In genomic region chr3:37597200-37597599, GRCm38 (mm10) we compare ENCODE assay signal across 26 mouse cellular contexts. TPM values are rescaled to one million over a fixed set of nuclear protein-coding genes. Genes with fewer than 3 reads are reported as not detected.
A peak's percentile ranks its signal among the peaks of the same experiment; 100 is the strongest.
DNase-seq lines count a peak whose midpoint lies in the region; ATAC-seq and TF ChIP-seq lines count a peak whose summit lies in the region.
"Had no signal": no experiment of that assay in that cellular context is flagged by ENCODE, and none has a peak within 500 bp of the region (broad histone marks: within the 10 kb centered on the region; RNA-seq: fewer than 3 reads in every experiment).

No protein-coding gene starts in this region.

- no peaks in the 10 kb centered on the region for H3K9me3 ChIP-seq in liver, embryonic 12.5 days (replicated peaks)
- no peaks in the 10 kb centered on the region for H3K9me3 ChIP-seq in liver, embryonic 11.5 days (ENCODE audit: control insufficient read depth, low read length)
- H3K9me3 ChIP-seq in embryonic facial prominence, embryonic 14.5 days (ENCODE audit: control insufficient read depth, low read length) = no peaks in the 10 kb centered on the region
- H3K9me3 ChIP-seq in liver, embryonic 14.5 days (ENCODE audit: control insufficient read depth, low read length) = no peaks in the 10 kb centered on the region
- H3K9me3 ChIP-seq: embryonic facial prominence, embryonic 12.5 days; G1E; heart, embryonic 15.5 days; kidney, embryonic 15.5 days had no signal

- no peak for TF ChIP-seq POLR2A in kidney, adult 2 months (IDR thresholded peaks at IDR 0.05; ENCODE audit: low read depth, low read length)

- TF ChIP-seq EP300 in liver, embryonic 14.5 days (IDR thresholded peaks at IDR 0.05; ENCODE audit: low read depth) = no peak

- no peak for DNase-seq in liver, embryonic 11.5 days (ENCODE audit: low spot score)
- DNase-seq in embryonic facial prominence, embryonic 14.5 days (ENCODE audit: low spot score) = no peak
- no peak for DNase-seq in liver, embryonic 14.5 days (ENCODE audit: low read depth in 3 of 3, low spot score in 3 of 3)
- DNase-seq in lung, adult 18-20 months = no peak
- DNase-seq in kidney, adult 18-20 months = no peak
- no peak for DNase-seq in kidney, adult 2 months
- DNase-seq: adrenal gland, postnatal 36 days; B cell, adult 2 months; cerebellum, adult 9-10 months; gastrocnemius, postnatal 25 days; heart, adult 2 months; heart, postnatal 4 days; kidney, postnatal 36 days; lung, postnatal 10 days; thymus, adult 2 months had no signal

- H3K9ac ChIP-seq in liver, embryonic 12.5 days = no peak overlapping the region
- no peak overlapping the region for H3K9ac ChIP-seq in liver, embryonic 11.5 days (ENCODE audit: low read depth, low read length)
- no peak overlapping the region for H3K9ac ChIP-seq in embryonic facial prominence, embryonic 14.5 days (ENCODE audit: low read depth, low read length)
- H3K9ac ChIP-seq in liver, embryonic 14.5 days (replicated peaks) = no peak overlapping the region
- H3K9ac ChIP-seq: embryonic facial prominence, embryonic 12.5 days; heart, embryonic 15.5 days; hindbrain, embryonic 14.5 days; kidney, embryonic 15.5 days had no signal

- no peak overlapping the region for H3K27ac ChIP-seq in liver, embryonic 12.5 days
- no peak overlapping the region for H3K27ac ChIP-seq in liver, embryonic 11.5 days (ENCODE audit: low read depth, low read length)
- H3K27ac ChIP-seq in embryonic facial prominence, embryonic 14.5 days (replicated peaks; ENCODE audit: low read depth, low read length) = peak overlapping the region; percentile 46; the same call in 1 of the 2 replicates
- H3K27ac ChIP-seq in liver, embryonic 14.5 days = no peak overlapping the region
- no peak overlapping the region for H3K27ac ChIP-seq in kidney, adult 2 months (ENCODE audit: insufficient read depth, low read depth, low read length)
- H3K27ac ChIP-seq: embryonic facial prominence, embryonic 12.5 days; heart, adult 2 months; heart, embryonic 15.5 days; hindbrain, embryonic 14.5 days; kidney, embryonic 15.5 days had no signal

- H3K4me2 ChIP-seq in liver, embryonic 12.5 days = no peak overlapping the region
- no peak overlapping the region for H3K4me2 ChIP-seq in liver, embryonic 11.5 days
- no peak overlapping the region for H3K4me2 ChIP-seq in embryonic facial prominence, embryonic 14.5 days (ENCODE audit: low read depth, low read length)
- H3K4me2 ChIP-seq in liver, embryonic 14.5 days (ENCODE audit: low read depth) = no peak overlapping the region
- H3K4me2 ChIP-seq: embryonic facial prominence, embryonic 12.5 days; heart, embryonic 15.5 days; hindbrain, embryonic 14.5 days; kidney, embryonic 15.5 days; midbrain, embryonic 11.5 days had no signal

- H3K36me3 ChIP-seq in liver, embryonic 12.5 days = no peaks in the 10 kb centered on the region
- no peaks in the 10 kb centered on the region for H3K36me3 ChIP-seq in liver, embryonic 11.5 days (ENCODE audit: control insufficient read depth, insufficient read depth, low read length)
- H3K36me3 ChIP-seq in embryonic facial prominence, embryonic 14.5 days (ENCODE audit: control insufficient read depth, insufficient read depth, low read length) = no peaks in the 10 kb centered on the region
- no peaks in the 10 kb centered on the region for H3K36me3 ChIP-seq in liver, embryonic 14.5 days (replicated peaks; ENCODE audit: control insufficient read depth, insufficient read depth, low read depth)
- no peaks in the 10 kb centered on the region for H3K36me3 ChIP-seq in kidney, adult 2 months (ENCODE audit: control insufficient read depth, insufficient read depth, low read length)
- H3K36me3 ChIP-seq: embryonic facial prominence, embryonic 12.5 days; G1E; heart, embryonic 15.5 days; kidney, embryonic 15.5 days had no signal

- peaks cover 13% of the 10 kb centered on the region; the same call in 1 of the 2 replicates for H3K4me1 ChIP-seq in liver, embryonic 12.5 days
- peaks cover 3% of the 10 kb centered on the region; the same call in 1 of the 2 replicates for H3K4me1 ChIP-seq in liver, embryonic 11.5 days (replicated peaks; ENCODE audit: control insufficient read depth, insufficient read depth, low read length)
- peaks cover 6% of the 10 kb centered on the region; the same call in 1 of the 2 replicates for H3K4me1 ChIP-seq in embryonic facial prominence, embryonic 14.5 days (ENCODE audit: control insufficient read depth, insufficient read depth, low read length)
- no peaks in the 10 kb centered on the region for H3K4me1 ChIP-seq in liver, embryonic 14.5 days (replicated peaks; ENCODE audit: control insufficient read depth in 2 of 2, insufficient read depth in 2 of 2, low read length in 1 of 2)
- H3K4me1 ChIP-seq in kidney, adult 2 months (ENCODE audit: control insufficient read depth, insufficient read depth, low read length) = 0 out of 2 replicates have a peak, but pooled peaks cover 2% of the 10 kb centered on the region

- no peak overlapping the region for H3K4me3 ChIP-seq in liver, embryonic 12.5 days
- no peak overlapping the region for H3K4me3 ChIP-seq in liver, embryonic 11.5 days (ENCODE audit: low read depth, low read length)
- no peak overlapping the region for H3K4me3 ChIP-seq in embryonic facial prominence, embryonic 14.5 days (ENCODE audit: low read depth, low read length)
- no peak overlapping the region for H3K4me3 ChIP-seq in liver, embryonic 14.5 days (ENCODE audit: insufficient read depth in 1 of 2, low read depth in 2 of 2, low read length in 2 of 2)
- H3K4me3 ChIP-seq in kidney, adult 2 months (ENCODE audit: insufficient read depth, low read depth, low read length) = no peak overlapping the region
- H3K4me3 ChIP-seq: embryonic facial prominence, embryonic 12.5 days; heart, adult 2 months; heart, embryonic 15.5 days; kidney, embryonic 15.5 days had no signal

- H3K27me3 ChIP-seq in liver, embryonic 12.5 days (replicated peaks) = no peaks in the 10 kb centered on the region
- no peaks in the 10 kb centered on the region for H3K27me3 ChIP-seq in liver, embryonic 11.5 days (replicated peaks; ENCODE audit: control insufficient read depth, insufficient read depth, low read length)
- no peaks in the 10 kb centered on the region for H3K27me3 ChIP-seq in embryonic facial prominence, embryonic 14.5 days (replicated peaks; ENCODE audit: control insufficient read depth, insufficient read depth, low read length)
- no peaks in the 10 kb centered on the region for H3K27me3 ChIP-seq in liver, embryonic 14.5 days (ENCODE audit: control insufficient read depth, insufficient read depth, low read length)
- no peaks in the 10 kb centered on the region for H3K27me3 ChIP-seq in kidney, adult 2 months (replicated peaks; ENCODE audit: control insufficient read depth, insufficient read depth, low read length)
- H3K27me3 ChIP-seq: CH12.LX; embryonic facial prominence, embryonic 12.5 days; heart, embryonic 15.5 days; kidney, embryonic 15.5 days; Patski had no signal

- WGBS in liver, embryonic 12.5 days (ENCODE audit: insufficient replicate concordance) = 60% methylated on average over 5 of the region's 5 CpGs
- WGBS in liver, embryonic 11.5 days = 56% methylated on average over 5 of the region's 5 CpGs
- WGBS in embryonic facial prominence, embryonic 14.5 days = 62% methylated on average over 5 of the region's 5 CpGs
- WGBS in liver, embryonic 14.5 days (ENCODE audit: insufficient replicate concordance) = 70% methylated on average over 5 of the region's 5 CpGs
- WGBS in kidney, adult 2 months = 72% methylated on average over 5 of the region's 5 CpGs

- ATAC-seq in liver, embryonic 12.5 days = 0 out of 2 replicates have a peak, but pooled peaks have one; percentile 23
- ATAC-seq in liver, embryonic 11.5 days (replicated peaks; ENCODE audit: low FRiP score) = no peak
- ATAC-seq in embryonic facial prominence, embryonic 14.5 days (ENCODE audit: low read depth) = no peak
- ATAC-seq in liver, embryonic 14.5 days (ENCODE audit: insufficient read depth) = peak; percentile 56; the same call in 1 of the 2 replicates
- ATAC-seq: forebrain, embryonic 16.5 days; inflammation-experienced regulatory T-cells, adult 6 months; Patski had no signal

- no peak for TF ChIP-seq CTCF in liver, embryonic 14.5 days (IDR thresholded peaks at IDR 0.05; ENCODE audit: low read depth)
- no peak for TF ChIP-seq CTCF in kidney, adult 2 months (conservative IDR thresholded peaks at IDR 0.05; ENCODE audit: insufficient read depth, insufficient read length, low read depth, low read length)

RNA-seq across cellular contexts. Expression of gene Spry1, which starts 42.5 kb away (rescaled TPM):
- polyA plus RNA-seq in liver, embryonic 12.5 days (2016; fragmentation: Nextera tagmentation; extraction: Ambion mirVana) = 4.3 and 4.7 TPM in 2 replicates
- polyA plus RNA-seq in liver, embryonic 11.5 days (2014; fragmentation: Nextera tagmentation; extraction: Ambion mirVana) = 6.2 and 8.0 TPM in 2 replicates
- polyA plus RNA-seq in embryonic facial prominence, embryonic 14.5 days (2014; fragmentation: Nextera tagmentation; extraction: Ambion mirVana) = 18.0 and 19.8 TPM in 2 replicates
- polyA plus RNA-seq in liver, embryonic 14.5 days (2012; rRNA removed) = 3.4 and 4.0 TPM in 2 replicates
- 2.1 and 2.4 TPM in 2 replicates for polyA plus RNA-seq in liver, embryonic 14.5 days (2014; fragmentation: Nextera tagmentation; extraction: Ambion mirVana)
- 47.3 and 50.2 TPM in 2 replicates for polyA plus RNA-seq in kidney, adult 2 months (2012; rRNA removed)

Comparison
In these comparisons a context has a peak if more than half of its experiments do, and no peak if none do; other contexts are left out.
1. ATAC-seq: peak in liver, embryonic 12.5 days (single experiment) and liver, embryonic 14.5 days (single experiment); none in liver, embryonic 11.5 days (single experiment) and embryonic facial prominence, embryonic 14.5 days (single experiment).